Mouse (Mus musculus) neural tube, embryonic 11.5 days (tissue): ENCODE data around the gene Cebpzos. TPM values are rescaled to one million over a fixed set of nuclear protein-coding genes. Genes with fewer than 3 reads are reported as not detected.

Experiments
- ATAC-seq: fragments of 200-750 bp; cut with Nextera tagmentation; 2 replicates; pipeline ENCODE4 v1.8.0; 2017; ENCODE audit warnings: moderate number of reproducible peaks, mild to moderate bottlenecking, moderate TSS enrichment, moderate library complexity; ENCODE audit not compliant: insufficient read depth, low FRiP score, low TSS enrichment
- DNase-seq: peaks from one replicate; pipeline ENCODE4 v3.0.0-alpha.2; 2015; ENCODE audit warnings: low spot score
- H3K27ac ChIP-seq: fragments of 300-500 bp; sonication (generic); 2 replicates; pipeline ENCODE4 v1.5.1; 2014; ENCODE audit warnings: low read depth, mild to moderate bottlenecking, low read length
- H3K27me3 ChIP-seq: fragments of 300-500 bp; sonication (generic); 2 replicates; pipeline ENCODE4 v1.6.1; 2014; ENCODE audit warnings: mild to moderate bottlenecking, low read length, mixed read lengths; ENCODE audit not compliant: control insufficient read depth, insufficient read depth
- H3K36me3 ChIP-seq: fragments of 300-500 bp; sonication (generic); 2 replicates; pipeline ENCODE4 v1.6.1; 2014; ENCODE audit warnings: mild to moderate bottlenecking, low read length, moderate library complexity, mixed read lengths; ENCODE audit not compliant: control insufficient read depth, insufficient read depth
- H3K4me1 ChIP-seq: fragments of 300-500 bp; sonication (generic); 2 replicates; pipeline ENCODE4 v1.6.1; 2014; ENCODE audit warnings: low read length, mixed read lengths; ENCODE audit not compliant: control insufficient read depth, insufficient read depth
- H3K4me2 ChIP-seq: fragments of 300-500 bp; sonication (generic); 2 replicates; pipeline ENCODE4 v1.6.1; 2014; ENCODE audit warnings: low read depth, mild to moderate bottlenecking, moderate library complexity
- H3K4me3 ChIP-seq: fragments of 300-500 bp; sonication (generic); 2 replicates; pipeline ENCODE4 v1.5.1; 2014; ENCODE audit warnings: low read depth, low read length
- H3K9ac ChIP-seq: fragments of 300-500 bp; sonication (generic); 2 replicates; pipeline ENCODE4 v1.6.1; 2014; ENCODE audit warnings: mild to moderate bottlenecking, low read length
- H3K9me3 ChIP-seq: fragments of 300-500 bp; sonication (generic); 2 replicates; pipeline ENCODE4 v1.6.1; 2016; ENCODE audit warnings: low read length; ENCODE audit not compliant: control insufficient read depth
- WGBS: fragments of 180-500 bp; shearing (Covaris S2); extraction: QIAGEN DNeasy Blood & Tissue Kit; methylation state at CpG from one replicate; pipeline ENCODE4 v1.1.7; 2014; 5-methylcytosine and 5-hydroxymethylcytosine counted together
- polyA plus RNA-seq: library from polyadenylated mRNA; unstranded; fragments of >200 nt; fragmentation: Nextera tagmentation; extraction: Ambion mirVana; gene quantifications from 2 replicates; pipeline ENCODE4 v1.2.1, GENCODE M21; 2014

Cebpzos gene
- polyA plus RNA-seq, 1 experiment from 2014 or later: 99.3 TPM

GRCm38 (mm10) chr17:78952070-78952469 is 35.8 kb downstream of the Cebpzos start:
- Histone ChIP-seq H3K4me1 (no peaks in the 10 kb centered on the region), H3K27me3 (no peaks in the 10 kb centered on the region), H3K36me3 (peaks cover 8% of the 10 kb centered on the region), H3K4me2 (no peak overlapping the region), H3K9ac (no peak overlapping the region), H3K9me3 (no peaks in the 10 kb centered on the region), H3K27ac (no peak overlapping the region), H3K4me3 (no peak overlapping the region)
- no peak for ATAC-seq
- WGBS: 92% methylated on average over 5 of the region's 5 CpGs
- no peak for DNase-seq

- Histone ChIP-seq H3K27me3 (no peaks in the 10 kb centered on the region), H3K4me3 (no peak overlapping the region), H3K4me2 (no peak overlapping the region), H3K9ac (no peak overlapping the region), H3K36me3 (peaks cover 8% of the 10 kb centered on the region), H3K27ac (no peak overlapping the region), H3K4me1 (no peaks in the 10 kb centered on the region), H3K9me3 (no peaks in the 10 kb centered on the region)
- 91% methylated on average over 8 of the region's 8 CpGs for WGBS
- DNase-seq (no peak), ATAC-seq (no peak)
These were observed 36.9 kb downstream of the Cebpzos start for GRCm38 (mm10) chr17:78953240-78953639.

- Histone ChIP-seq H3K9ac (no peak overlapping the region), H3K4me1 (no peaks in the 10 kb centered on the region), H3K27ac (no peak overlapping the region), H3K36me3 (peaks cover 4% of the 10 kb centered on the region; the same call in 1 of the 2 replicates), H3K4me3 (no peak overlapping the region), H3K9me3 (no peaks in the 10 kb centered on the region), H3K4me2 (no peak overlapping the region), H3K27me3 (no peaks in the 10 kb centered on the region)
- no peak for ATAC-seq
- no peak for DNase-seq
- 84% methylated on average over 6 of the region's 6 CpGs for WGBS
These were observed 43.2 kb downstream of the Cebpzos start for GRCm38 (mm10) chr17:78959473-78959872.

GRCm38 (mm10) chr17:78964387-78964786 is 48.1 kb downstream of the Cebpzos start:
- no peak for DNase-seq
- ATAC-seq: no peak
- H3K36me3 ChIP-seq: 0 out of 2 replicates have a peak, but pooled peaks cover 2% of the 10 kb centered on the region
- no peak overlapping the region for H3K4me2 ChIP-seq
- H3K9me3 ChIP-seq: no peaks in the 10 kb centered on the region
- no peaks in the 10 kb centered on the region for H3K27me3 ChIP-seq
- 90% methylated on average over 1 of the region's 1 CpGs for WGBS
- H3K4me1 ChIP-seq: no peaks in the 10 kb centered on the region
- H3K9ac ChIP-seq: no peak overlapping the region
- H3K27ac ChIP-seq: no peak overlapping the region
- H3K4me3 ChIP-seq: no peak overlapping the region

DNA sequence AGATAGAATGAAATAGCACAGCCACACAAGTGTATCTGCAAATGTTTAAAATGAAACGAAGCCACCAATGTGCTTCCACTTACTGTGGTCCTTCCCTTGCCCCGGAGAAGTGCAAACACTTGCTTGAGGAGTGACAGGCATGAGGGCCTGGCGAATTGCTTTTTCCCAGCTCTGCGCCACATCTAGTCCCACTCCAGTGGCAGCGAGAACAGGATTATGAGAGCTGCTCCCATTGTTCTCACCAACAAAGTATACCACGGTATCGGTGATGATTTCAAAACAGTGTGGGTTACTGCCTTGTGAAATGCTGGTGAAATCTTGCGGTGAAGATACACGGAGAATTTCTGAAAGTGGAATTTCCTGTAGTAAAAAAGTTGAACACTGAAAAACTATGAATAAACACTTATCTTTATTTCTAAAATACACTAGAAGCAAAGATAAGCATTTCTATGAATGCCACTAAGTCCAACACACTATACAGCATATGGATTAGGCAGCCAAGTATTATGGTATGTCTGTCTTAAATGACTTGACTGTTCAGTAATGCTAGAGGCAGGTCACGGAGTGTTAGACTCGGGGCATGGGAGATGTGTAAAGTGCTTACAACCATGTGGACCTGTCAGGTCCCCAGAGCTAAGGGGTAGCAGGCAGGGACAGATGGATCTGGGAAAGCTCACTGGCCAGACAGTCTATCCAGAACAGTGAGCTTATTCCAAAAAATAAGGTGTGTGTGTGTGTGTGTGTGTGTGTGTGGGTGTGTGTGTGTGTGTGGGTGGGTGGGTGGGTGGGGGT is 50.0 kb downstream of the Cebpzos start:
- no peaks in the 10 kb centered on the region for H3K36me3 ChIP-seq
- WGBS: 91% methylated on average over 11 of the region's 11 CpGs
- ATAC-seq: no peak

GRCm38 (mm10) chr17:78968500-78968899 is 52.2 kb downstream of the Cebpzos start:
- Histone ChIP-seq H3K9ac (no peak overlapping the region), H3K27ac (no peak overlapping the region), H3K9me3 (no peaks in the 10 kb centered on the region), H3K4me3 (no peak overlapping the region), H3K4me2 (no peak overlapping the region), H3K36me3 (no peaks in the 10 kb centered on the region), H3K4me1 (no peaks in the 10 kb centered on the region), H3K27me3 (no peaks in the 10 kb centered on the region)
- 83% methylated on average over 3 of the region's 3 CpGs for WGBS
- no peak for DNase-seq
- no peak for ATAC-seq

More for the DNA sequence above, 50.0 kb downstream of the Cebpzos start:
- Histone ChIP-seq H3K4me3 (no peak overlapping the region), H3K27ac (no peak overlapping the region), H3K4me2 (no peak overlapping the region), H3K9me3 (no peaks in the 10 kb centered on the region), H3K9ac (no peak overlapping the region), H3K4me1 (no peaks in the 10 kb centered on the region), H3K27me3 (no peaks in the 10 kb centered on the region)
- no peak for DNase-seq

Other genes with a start within 250 kb of the Cebpzos start
- 7.3 and 7.7 TPM in 2 replicates for gene Strn, start 179.3 kb upstream of the Cebpzos start, polyA plus RNA-seq
- gene Heatr5b, start 81.1 kb upstream of the Cebpzos start, polyA plus RNA-seq: 18.9 and 21.3 TPM in 2 replicates
- gene Gpatch11, start 80.9 kb upstream of the Cebpzos start, polyA plus RNA-seq: 35.2 and 46.4 TPM in 2 replicates
- 3.2 and 3.3 TPM in 2 replicates for gene Eif2ak2, start 33.9 kb upstream of the Cebpzos start, polyA plus RNA-seq
- 0.11 TPM in 1 of 2 replicates, not detected in the other for gene Sult6b1, start 9.5 kb upstream of the Cebpzos start, polyA plus RNA-seq
- 56.8 and 57.6 TPM in 2 replicates for gene Cebpz, start 20.6 kb downstream of the Cebpzos start, polyA plus RNA-seq
- 48.3 and 53.3 TPM in 2 replicates for gene Ndufaf7, start 20.6 kb downstream of the Cebpzos start, polyA plus RNA-seq
- gene Prkd3, start 104.3 kb downstream of the Cebpzos start, polyA plus RNA-seq: 45.7 and 46.8 TPM in 2 replicates
- 6.4 and 7.5 TPM in 2 replicates for gene Qpct, start 135.4 kb downstream of the Cebpzos start, polyA plus RNA-seq